In the genomic region with DNA sequence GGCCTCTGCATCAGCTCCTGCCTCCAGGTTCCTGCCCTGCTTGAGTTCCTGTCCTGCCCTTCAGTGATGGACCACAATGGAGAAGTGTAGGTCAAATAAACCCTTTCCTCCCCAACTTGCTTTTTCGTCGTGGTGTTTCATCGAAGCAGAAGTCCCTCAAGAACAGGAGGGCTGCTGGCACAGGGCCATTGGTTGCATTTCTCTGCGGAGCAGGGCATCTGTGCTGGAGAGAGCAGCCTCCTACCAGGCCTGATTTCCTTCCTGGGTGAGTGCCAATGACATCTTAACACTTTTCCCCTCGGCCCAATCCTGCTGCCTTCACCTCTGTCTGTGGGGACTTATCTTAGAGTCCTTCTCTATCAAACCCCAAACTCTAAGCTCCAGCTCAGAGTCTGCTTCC, we compare ENCODE assay signal across 26 mouse cellular contexts. TPM values are rescaled to one million over a fixed set of nuclear protein-coding genes. Genes with fewer than 3 reads are reported as not detected.
A peak's percentile ranks its signal among the peaks of the same experiment; 100 is the strongest.
DNase-seq lines count a peak whose midpoint lies in the region; ATAC-seq and TF ChIP-seq lines count a peak whose summit lies in the region.
"Had no signal": no experiment of that assay in that cellular context is flagged by ENCODE, and none has a peak within 500 bp of the region (broad histone marks: within the 10 kb centered on the region; RNA-seq: fewer than 3 reads in every experiment).

No protein-coding gene starts in this region.

- H3K4me2 ChIP-seq in forebrain, embryonic 14.5 days (ENCODE audit: low read length) = no peak overlapping the region
- no peak overlapping the region for H3K4me2 ChIP-seq in forebrain, postnatal 0 days (ENCODE audit: low read depth)
- H3K4me2 ChIP-seq: embryonic facial prominence, embryonic 13.5 days; embryonic facial prominence, embryonic 15.5 days; forebrain, embryonic 12.5 days; forebrain, embryonic 15.5 days had no signal

- no peaks in the 10 kb centered on the region for H3K36me3 ChIP-seq in forebrain, embryonic 14.5 days (ENCODE audit: control insufficient read depth, insufficient read depth, low read length)
- no peaks in the 10 kb centered on the region for H3K36me3 ChIP-seq in forebrain, postnatal 0 days (ENCODE audit: insufficient read depth)
- H3K36me3 ChIP-seq in midbrain, embryonic 10.5 days = no peaks in the 10 kb centered on the region
- H3K36me3 ChIP-seq: embryonic facial prominence, embryonic 13.5 days; embryonic facial prominence, embryonic 15.5 days; forebrain, embryonic 10.5 days; forebrain, embryonic 12.5 days; forebrain, embryonic 15.5 days had no signal

- no peak overlapping the region for H3K4me3 ChIP-seq in forebrain, embryonic 14.5 days (ENCODE audit: low read depth, low read length)
- H3K4me3 ChIP-seq in forebrain, postnatal 0 days (ENCODE audit: low read depth, low read length) = no peak overlapping the region
- no peak overlapping the region for H3K4me3 ChIP-seq in midbrain, embryonic 10.5 days
- H3K4me3 ChIP-seq: embryonic facial prominence, embryonic 13.5 days; embryonic facial prominence, embryonic 15.5 days; erythroblast, embryonic 14.5 days; forebrain, embryonic 10.5 days; forebrain, embryonic 12.5 days; forebrain, embryonic 15.5 days had no signal

- H3K27me3 ChIP-seq in forebrain, embryonic 14.5 days (replicated peaks; ENCODE audit: control insufficient read depth, insufficient read depth, low read length) = no peaks in the 10 kb centered on the region
- H3K27me3 ChIP-seq in forebrain, postnatal 0 days (ENCODE audit: insufficient read depth, low read length) = no peaks in the 10 kb centered on the region
- H3K27me3 ChIP-seq in midbrain, embryonic 10.5 days (ENCODE audit: low read depth, poor library complexity, severe bottlenecking) = no peaks in the 10 kb centered on the region
- H3K27me3 ChIP-seq: embryonic facial prominence, embryonic 13.5 days; embryonic facial prominence, embryonic 15.5 days; forebrain, embryonic 12.5 days; forebrain, embryonic 15.5 days; Patski had no signal

- WGBS in forebrain, embryonic 14.5 days = 41% methylated on average over 5 of the region's 5 CpGs
- WGBS in forebrain, postnatal 0 days = 31% methylated on average over 5 of the region's 5 CpGs
- WGBS in midbrain, embryonic 10.5 days = 84% methylated on average over 5 of the region's 5 CpGs

- DNase-seq in forebrain, embryonic 14.5 days (ENCODE audit: low spot score) = peak; percentile 53
- no peak for DNase-seq in forebrain, postnatal 0 days
- peak; percentile 13 for DNase-seq in right cerebral cortex, postnatal 4 days
- DNase-seq in right cerebral cortex, adult 18-20 months = no peak
- peak; percentile 62 for DNase-seq in brain, embryonic 14.5 days (ENCODE audit: low read depth)
- no peak for DNase-seq in midbrain, embryonic 10.5 days (ENCODE audit: low spot score)
- DNase-seq in embryo, embryonic 9.5 days (ENCODE audit: extremely low spot score) = no peak
- DNase-seq: adrenal gland, adult 8-10 months; adrenal gland, postnatal 14 days; adrenal gland, postnatal 36 days; cerebellum, adult 11 months; cerebellum, adult 18-20 months; cerebellum, adult 8-10 months; cerebellum, postnatal 36 days; embryo, embryonic 11 days had no signal

- H3K9ac ChIP-seq in forebrain, embryonic 14.5 days (ENCODE audit: low read length) = no peak overlapping the region
- H3K9ac ChIP-seq in forebrain, postnatal 0 days = no peak overlapping the region
- H3K9ac ChIP-seq: embryonic facial prominence, embryonic 13.5 days; embryonic facial prominence, embryonic 15.5 days; forebrain, embryonic 12.5 days; forebrain, embryonic 15.5 days had no signal

- no peak for TF ChIP-seq POLR2A in brain, embryonic 14.5 days (IDR thresholded peaks at IDR 0.05; ENCODE audit: borderline replicate concordance, extremely low read depth, insufficient read depth, insufficient read length, poor library complexity, severe bottlenecking)

- H3K9me3 ChIP-seq in forebrain, embryonic 14.5 days (replicated peaks; ENCODE audit: control insufficient read depth, low read length) = no peaks in the 10 kb centered on the region
- no peaks in the 10 kb centered on the region for H3K9me3 ChIP-seq in forebrain, postnatal 0 days (ENCODE audit: low read length)
- no peaks in the 10 kb centered on the region for H3K9me3 ChIP-seq in midbrain, embryonic 10.5 days (replicated peaks)
- H3K9me3 ChIP-seq: embryonic facial prominence, embryonic 13.5 days; embryonic facial prominence, embryonic 15.5 days; forebrain, embryonic 10.5 days; forebrain, embryonic 12.5 days; forebrain, embryonic 15.5 days had no signal

- H3K27ac ChIP-seq in forebrain, embryonic 14.5 days (ENCODE audit: low read depth, low read length) = no peak overlapping the region
- no peak overlapping the region for H3K27ac ChIP-seq in forebrain, postnatal 0 days (ENCODE audit: low read depth, low read length)
- H3K27ac ChIP-seq in midbrain, embryonic 10.5 days (replicated peaks) = no peak overlapping the region
- H3K27ac ChIP-seq: embryonic facial prominence, embryonic 13.5 days; embryonic facial prominence, embryonic 15.5 days; forebrain, embryonic 10.5 days; forebrain, embryonic 12.5 days; forebrain, embryonic 15.5 days had no signal

- no peak for ATAC-seq in forebrain, embryonic 14.5 days
- no peak for ATAC-seq in forebrain, postnatal 0 days
- ATAC-seq: activated CD4-positive, CD25-positive, alpha-beta regulatory T cell, adult 4 months; forebrain, embryonic 15.5 days; Patski had no signal

- H3K4me1 ChIP-seq in forebrain, embryonic 14.5 days (ENCODE audit: control insufficient read depth, insufficient read depth, low read length) = peaks cover 3% of the 10 kb centered on the region; the same call in 1 of the 2 replicates
- H3K4me1 ChIP-seq in forebrain, postnatal 0 days (ENCODE audit: insufficient read depth) = no peaks in the 10 kb centered on the region
- peaks cover 15% of the 10 kb centered on the region for H3K4me1 ChIP-seq in midbrain, embryonic 10.5 days

- TF ChIP-seq CTCF in forebrain, postnatal 0 days (IDR thresholded peaks at IDR 0.05; ENCODE audit: low read depth) = no peak
- no peak for TF ChIP-seq CTCF in brain, embryonic 14.5 days (IDR thresholded peaks at IDR 0.05; ENCODE audit: borderline replicate concordance, extremely low read depth, insufficient read depth, insufficient read length)

RNA-seq across cellular contexts. Expression of a gene that starts 25.7 kb away (rescaled TPM):
- polyA plus RNA-seq in forebrain, embryonic 14.5 days (2014; fragmentation: Nextera tagmentation; extraction: Ambion mirVana) = 44.7 and 51.7 TPM in 2 replicates
- total RNA-seq in forebrain, postnatal 0 days (2014; rRNA removed) = 28.4 and 74.1 TPM in 2 replicates
- 106 and 110 TPM in 2 replicates for polyA plus RNA-seq in forebrain, postnatal 0 days (2015; fragmentation: Nextera tagmentation; extraction: Ambion mirVana)
- polyA plus RNA-seq in brain, embryonic 14.5 days (2012; rRNA removed) = 112 and 168 TPM in 2 replicates
- 1,146 and 1,287 TPM in 2 replicates for polyA plus RNA-seq in midbrain, embryonic 10.5 days (2016; fragmentation: Nextera tagmentation; extraction: Ambion mirVana)
- total RNA-seq: common myeloid progenitor, adult 5-6 weeks; MEL had no signal
- polyA plus RNA-seq: activated CD4-positive, CD25-positive, alpha-beta regulatory T cell, adult 4 months; C2C12; erythroblast, embryonic 14.5 days; Patski had no signal

RNA-seq across cellular contexts. Expression of a gene that starts 56.0 kb away (rescaled TPM):
- 141 and 159 TPM in 2 replicates for polyA plus RNA-seq in forebrain, embryonic 14.5 days (2014; fragmentation: Nextera tagmentation; extraction: Ambion mirVana)
- total RNA-seq in forebrain, postnatal 0 days (2014; rRNA removed) = 69.0 and 72.6 TPM in 2 replicates
- 93.2 and 109 TPM in 2 replicates for polyA plus RNA-seq in forebrain, postnatal 0 days (2015; fragmentation: Nextera tagmentation; extraction: Ambion mirVana)
- polyA plus RNA-seq in brain, embryonic 14.5 days (2012; rRNA removed) = 65.1 and 90.8 TPM in 2 replicates
- polyA plus RNA-seq in midbrain, embryonic 10.5 days (2016; fragmentation: Nextera tagmentation; extraction: Ambion mirVana) = 168 and 188 TPM in 2 replicates

Comparison
In these comparisons a context has a peak if more than half of its experiments do, and no peak if none do; other contexts are left out.
1. DNase-seq: peak in forebrain, embryonic 14.5 days (single experiment), right cerebral cortex, postnatal 4 days (single experiment) and brain, embryonic 14.5 days (single experiment); none in forebrain, postnatal 0 days (single experiment), right cerebral cortex, adult 18-20 months (single experiment), midbrain, embryonic 10.5 days (single experiment) and embryo, embryonic 9.5 days (single experiment).